Mouse (Mus musculus): ENCODE data around the gene E130309D02Rik. TPM values are rescaled to one million over a fixed set of nuclear protein-coding genes. Genes with fewer than 3 reads are reported as not detected.

Gene E130309D02Rik
- polyA plus RNA-seq, 1 experiment from 2014 or later: 39.4 TPM

DNA sequence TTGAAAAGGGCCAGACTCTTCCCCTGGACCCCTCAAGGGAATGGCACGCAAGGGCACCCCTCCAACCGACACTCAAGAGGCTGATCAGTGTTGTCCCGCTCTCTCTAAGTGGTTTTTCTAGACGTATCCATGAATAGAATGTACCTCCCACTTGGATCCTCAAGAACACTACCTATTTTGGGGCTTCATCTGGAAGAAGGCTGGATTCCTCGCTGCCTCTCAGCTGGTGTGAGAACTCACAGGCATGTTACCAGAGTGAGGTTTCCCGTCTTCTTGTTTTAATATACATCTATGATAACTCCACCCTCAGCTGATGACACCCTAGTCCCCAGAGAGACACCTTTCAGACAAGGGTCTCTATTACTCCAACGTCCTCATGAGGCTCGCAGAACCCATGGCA is 53.5 kb downstream of the E130309D02Rik start:
- H3K4me2 ChIP-seq (replicated peaks; ENCODE audit: low read depth, low read length): no peak overlapping the region
- peaks cover 11% of the 10 kb centered on the region for H3K27me3 ChIP-seq (ENCODE audit: insufficient read depth, low read length)
- H3K36me3 ChIP-seq (ENCODE audit: insufficient read depth, low read length): peaks cover 7% of the 10 kb centered on the region
- no peaks in the 10 kb centered on the region for H3K4me1 ChIP-seq (ENCODE audit: insufficient read depth, low read length)
- H3K4me3 ChIP-seq (ENCODE audit: low read length): no peak overlapping the region
- no peak overlapping the region for H3K27ac ChIP-seq (ENCODE audit: low read length)
- WGBS: 94% methylated on average over 8 of the region's 8 CpGs
- H3K9me3 ChIP-seq (ENCODE audit: low read length): no peaks in the 10 kb centered on the region
- ATAC-seq (ENCODE audit: low FRiP score, low TSS enrichment): no peak
- H3K9ac ChIP-seq (replicated peaks; ENCODE audit: low read length): no peak overlapping the region

DNA sequence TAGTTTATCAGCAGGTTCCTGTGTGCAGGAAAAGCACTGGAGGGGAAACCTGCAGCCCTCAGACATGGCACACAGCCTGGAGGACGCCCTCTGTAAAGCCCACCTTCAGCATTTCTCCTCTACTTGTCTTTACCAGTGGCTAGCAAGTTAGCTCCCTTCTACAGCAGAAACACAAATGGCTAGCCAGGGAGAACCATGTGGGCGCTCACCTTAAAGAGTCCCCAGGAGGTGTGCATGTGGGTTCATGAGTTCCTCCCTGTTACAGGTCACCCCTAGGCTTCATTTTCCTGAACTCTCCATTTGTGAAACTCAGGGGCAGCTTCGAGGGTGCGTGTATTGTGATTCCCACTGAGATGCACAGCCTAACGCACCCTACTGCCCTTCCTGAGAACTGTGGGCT is 59.4 kb downstream of the E130309D02Rik start:
- no peak overlapping the region for H3K27ac ChIP-seq (ENCODE audit: low read length)
- no peak overlapping the region for H3K4me2 ChIP-seq (replicated peaks; ENCODE audit: low read depth, low read length)
- peaks cover 26% of the 10 kb centered on the region for H3K4me1 ChIP-seq (ENCODE audit: insufficient read depth, low read length)
- H3K4me3 ChIP-seq (ENCODE audit: low read length): no peak overlapping the region
- no peak for ATAC-seq (ENCODE audit: low FRiP score, low TSS enrichment)
- 0 out of 2 replicates have a peak, but pooled peaks cover 9% of the 10 kb centered on the region for H3K36me3 ChIP-seq (ENCODE audit: insufficient read depth, low read length)
- no peak overlapping the region for H3K9ac ChIP-seq (replicated peaks; ENCODE audit: low read length)
- H3K9me3 ChIP-seq (ENCODE audit: low read length): no peaks in the 10 kb centered on the region
- WGBS: 87% methylated on average over 5 of the region's 5 CpGs
- H3K27me3 ChIP-seq (ENCODE audit: insufficient read depth, low read length): peaks cover 69% of the 10 kb centered on the region

DNA sequence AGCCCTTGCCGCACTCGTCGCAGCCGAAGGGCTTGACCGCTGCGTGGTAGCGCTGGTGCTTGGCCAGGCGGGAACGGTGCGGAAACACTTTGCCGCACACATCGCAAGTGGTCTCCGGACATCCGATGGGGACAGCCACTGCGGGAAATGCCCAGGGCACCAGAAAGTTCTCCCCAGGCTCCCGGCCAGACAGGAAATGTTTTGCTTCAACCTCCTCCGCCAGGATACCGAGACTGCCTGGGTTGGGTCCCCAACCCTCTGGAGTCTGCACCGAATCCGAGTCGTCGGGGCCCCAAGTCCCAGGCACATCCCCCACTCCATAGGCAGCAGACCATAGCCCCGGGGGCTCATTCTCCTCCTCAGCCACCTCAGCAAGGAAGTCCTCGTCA is 60.0 kb downstream of the E130309D02Rik start:
- 0 out of 2 replicates have a peak, but pooled peaks have one; percentile 3 for ATAC-seq (ENCODE audit: low FRiP score, low TSS enrichment)
- no peaks in the 10 kb centered on the region for H3K9me3 ChIP-seq (ENCODE audit: low read length)
- H3K27ac ChIP-seq (ENCODE audit: low read length): no peak overlapping the region
- WGBS: 19% methylated on average over 24 of the region's 24 CpGs
- peaks cover 26% of the 10 kb centered on the region for H3K4me1 ChIP-seq (ENCODE audit: insufficient read depth, low read length)
- H3K4me3 ChIP-seq (ENCODE audit: low read length): peak overlapping the region; percentile 47
- 0 out of 2 replicates have a peak, but pooled peaks cover 9% of the 10 kb centered on the region for H3K36me3 ChIP-seq (ENCODE audit: insufficient read depth, low read length)
- no peak overlapping the region for H3K9ac ChIP-seq (replicated peaks; ENCODE audit: low read length)
- H3K27me3 ChIP-seq (ENCODE audit: insufficient read depth, low read length): peaks cover 69% of the 10 kb centered on the region
- H3K4me2 ChIP-seq (replicated peaks; ENCODE audit: low read depth, low read length): peak overlapping the region; percentile 78

DNA sequence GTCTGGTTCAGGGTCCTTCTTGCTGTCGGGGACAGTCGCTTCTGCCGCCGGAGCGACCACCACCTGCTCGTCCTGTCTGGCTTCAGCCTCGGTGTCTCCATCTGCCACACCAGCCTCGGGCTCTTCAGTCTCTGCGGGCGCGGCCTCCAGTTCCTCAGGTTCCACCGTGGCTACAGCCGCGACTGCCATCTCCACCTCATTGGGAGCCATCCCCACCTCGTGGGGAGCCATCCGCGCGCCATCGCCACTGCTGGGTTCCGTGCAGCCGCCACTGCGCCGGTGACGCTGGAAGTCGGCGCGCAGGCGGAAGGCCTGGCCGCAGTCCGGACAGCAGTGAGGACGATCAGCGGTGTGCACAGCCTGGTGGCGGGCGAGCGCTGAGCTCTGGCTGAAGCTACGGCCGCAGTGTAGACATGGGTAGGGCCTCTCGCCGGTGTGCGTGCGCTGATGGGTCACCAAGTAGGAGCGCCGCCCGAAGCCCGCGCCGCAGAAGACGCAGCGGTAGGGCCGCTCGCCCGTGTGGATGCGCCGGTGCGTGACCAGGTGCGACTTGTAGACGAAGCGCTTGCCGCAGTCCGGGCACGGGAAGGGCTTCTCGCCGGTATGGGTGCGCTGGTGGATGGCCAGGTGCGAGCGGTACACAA is 60.6 kb downstream of the E130309D02Rik start:
- peaks cover 69% of the 10 kb centered on the region for H3K27me3 ChIP-seq (ENCODE audit: insufficient read depth, low read length)
- peak; percentile 43 for ATAC-seq (ENCODE audit: low FRiP score, low TSS enrichment)
- H3K9ac ChIP-seq (replicated peaks; ENCODE audit: low read length): 0 out of 2 replicates have a peak overlapping the region, but pooled peaks have one; percentile 31
- peaks cover 26% of the 10 kb centered on the region for H3K4me1 ChIP-seq (ENCODE audit: insufficient read depth, low read length)
- H3K27ac ChIP-seq (ENCODE audit: low read length): no peak overlapping the region
- WGBS: 13% methylated on average over 65 of the region's 66 CpGs
- H3K36me3 ChIP-seq (ENCODE audit: insufficient read depth, low read length): 0 out of 2 replicates have a peak, but pooled peaks cover 9% of the 10 kb centered on the region
- no peaks in the 10 kb centered on the region for H3K9me3 ChIP-seq (ENCODE audit: low read length)
- peak overlapping the region; percentile 78 for H3K4me2 ChIP-seq (replicated peaks; ENCODE audit: low read depth, low read length)
- H3K4me3 ChIP-seq (ENCODE audit: low read length): peak overlapping the region; percentile 47

DNA sequence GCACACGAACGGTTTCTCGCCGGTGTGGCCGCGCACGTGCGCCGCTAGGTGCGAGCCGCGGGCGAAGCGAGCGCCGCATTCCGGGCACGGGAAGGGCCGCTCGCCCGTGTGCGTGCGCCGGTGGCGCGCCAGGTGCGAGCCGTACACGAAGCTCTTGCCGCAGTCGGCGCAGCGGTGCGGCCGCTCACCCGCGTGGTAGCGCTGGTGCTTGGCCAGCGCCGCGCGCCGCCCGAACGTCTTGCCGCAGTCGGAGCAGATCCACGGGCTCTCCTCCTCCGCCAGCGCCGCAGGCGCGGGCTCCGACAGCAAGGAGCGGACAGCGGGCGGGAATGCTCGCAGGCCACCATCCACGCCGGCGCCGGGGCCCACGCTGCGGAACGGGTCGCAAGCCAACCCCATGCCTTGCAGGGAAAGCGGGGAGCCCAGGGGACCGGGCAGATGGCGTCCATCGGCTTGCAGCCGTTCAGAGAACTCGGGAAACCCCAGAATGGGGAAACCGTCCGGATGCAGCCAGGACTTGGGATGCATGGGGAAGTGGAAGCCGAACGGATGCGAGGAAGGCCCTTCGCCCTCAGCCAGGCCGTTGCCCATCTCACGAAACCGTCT is 61.2 kb downstream of the E130309D02Rik start:
- Histone ChIP-seq H3K9me3 (ENCODE audit: low read length) (no peaks in the 10 kb centered on the region), H3K9ac (replicated peaks; ENCODE audit: low read length) (peak overlapping the region; percentile 31; the same call in 1 of the 2 replicates), H3K27ac (ENCODE audit: low read length) (no peak overlapping the region), H3K4me2 (replicated peaks; ENCODE audit: low read depth, low read length) (peak overlapping the region; percentile 78), H3K36me3 (ENCODE audit: insufficient read depth, low read length) (0 out of 2 replicates have a peak, but pooled peaks cover 9% of the 10 kb centered on the region), H3K4me1 (ENCODE audit: insufficient read depth, low read length) (peaks cover 26% of the 10 kb centered on the region), H3K27me3 (ENCODE audit: insufficient read depth, low read length) (peaks cover 69% of the 10 kb centered on the region), H3K4me3 (ENCODE audit: low read length) (peak overlapping the region; percentile 47)
- 4% methylated on average over 81 of the region's 81 CpGs for WGBS
- ATAC-seq (ENCODE audit: low FRiP score, low TSS enrichment): no peak; the same call in 1 of the 2 replicates

DNA sequence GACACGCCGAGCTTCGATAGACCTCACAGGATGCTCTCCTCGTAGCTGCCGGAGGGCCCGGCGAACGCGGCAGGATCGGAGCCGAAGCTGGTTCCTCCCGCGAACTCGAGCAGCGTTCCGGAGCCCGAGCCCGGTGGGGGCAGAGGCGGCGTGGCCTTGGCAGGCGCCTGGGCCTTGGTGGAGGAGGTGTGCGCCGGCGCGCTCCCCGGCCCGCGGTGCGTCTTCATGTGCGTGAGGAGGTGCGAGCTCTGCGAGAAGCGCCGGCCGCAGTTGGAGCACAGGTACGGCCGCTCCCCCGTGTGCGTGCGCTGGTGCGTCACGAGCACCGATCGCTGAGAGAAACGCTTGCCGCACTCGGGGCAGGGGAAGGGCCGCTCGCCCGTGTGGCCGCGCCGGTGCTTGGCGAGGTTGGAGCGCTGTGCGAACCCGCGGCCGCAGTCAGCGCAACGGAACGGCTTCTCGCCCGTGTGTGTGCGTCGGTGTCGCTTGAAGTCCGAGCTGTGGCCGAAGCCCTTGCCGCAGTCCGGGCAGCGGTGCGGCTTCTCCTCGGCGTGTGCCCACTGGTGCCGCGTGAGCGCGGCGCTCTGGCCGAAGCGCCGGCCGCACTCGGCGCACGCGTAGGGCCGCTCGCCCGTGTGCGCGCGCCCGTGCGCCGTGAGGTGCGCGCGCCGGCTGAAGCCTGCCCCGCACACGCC is 61.8 kb downstream of the E130309D02Rik start:
- Histone ChIP-seq H3K27me3 (ENCODE audit: insufficient read depth, low read length) (peaks cover 69% of the 10 kb centered on the region), H3K4me2 (replicated peaks; ENCODE audit: low read depth, low read length) (peak overlapping the region; percentile 78), H3K4me1 (ENCODE audit: insufficient read depth, low read length) (peaks cover 26% of the 10 kb centered on the region), H3K36me3 (ENCODE audit: insufficient read depth, low read length) (0 out of 2 replicates have a peak, but pooled peaks cover 10% of the 10 kb centered on the region), H3K27ac (ENCODE audit: low read length) (no peak overlapping the region), H3K4me3 (ENCODE audit: low read length) (peak overlapping the region; percentile 47), H3K9ac (replicated peaks; ENCODE audit: low read length) (peak overlapping the region; percentile 31; the same call in 1 of the 2 replicates), H3K9me3 (ENCODE audit: low read length) (no peaks in the 10 kb centered on the region)
- peak; percentile 18; the same call in 1 of the 2 replicates for ATAC-seq (ENCODE audit: low FRiP score, low TSS enrichment)
- WGBS: 2% methylated on average over 88 of the region's 103 CpGs

DNA sequence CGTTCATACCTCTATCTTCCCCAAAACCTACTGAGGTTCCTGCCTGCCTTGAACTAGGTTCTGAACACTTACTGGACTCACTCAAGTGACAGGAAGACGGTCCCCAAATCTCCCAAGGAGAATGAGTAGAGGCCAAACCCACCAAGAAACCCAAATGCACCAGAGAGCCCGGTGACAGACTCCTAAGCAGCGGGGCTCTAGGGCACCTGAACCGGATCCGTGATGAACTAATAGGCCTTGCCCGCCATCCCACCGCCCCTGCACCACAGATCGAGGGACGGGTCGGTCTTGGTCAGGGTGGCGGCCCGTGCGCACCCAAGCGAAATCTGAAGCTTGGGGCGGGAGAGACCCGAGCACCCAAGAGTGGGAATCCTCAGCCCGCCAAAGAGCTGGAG is 62.4 kb downstream of the E130309D02Rik start:
- 23% methylated on average over 18 of the region's 18 CpGs for WGBS

DNA sequence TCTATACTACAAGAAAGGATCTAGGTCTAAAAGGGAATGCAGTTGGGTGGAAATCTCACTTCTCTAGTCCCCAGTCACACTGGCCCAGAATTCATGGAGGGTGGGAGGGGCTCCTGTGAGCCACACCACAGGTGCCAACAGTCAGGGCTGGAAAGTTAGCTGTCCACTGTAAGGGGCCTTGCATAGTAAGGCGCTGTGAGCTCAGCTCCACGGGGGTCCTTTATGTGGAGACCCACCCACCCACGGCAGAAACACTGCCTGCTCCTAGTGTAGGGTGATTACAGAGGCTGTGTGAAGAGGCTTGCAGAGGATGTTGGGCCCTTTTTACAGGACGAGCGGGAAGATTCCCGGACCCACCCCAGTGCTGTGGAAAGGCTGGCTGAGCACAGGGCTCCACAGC is 63.1 kb downstream of the E130309D02Rik start:
- peaks cover 26% of the 10 kb centered on the region for H3K4me1 ChIP-seq (ENCODE audit: insufficient read depth, low read length)
- 43% methylated on average over 6 of the region's 6 CpGs for WGBS
- ATAC-seq (ENCODE audit: low FRiP score, low TSS enrichment): no peak

More for the DNA sequence above, 62.4 kb downstream of the E130309D02Rik start:
- peak overlapping the region; percentile 47 for H3K4me3 ChIP-seq (ENCODE audit: low read length)
- H3K4me1 ChIP-seq (ENCODE audit: insufficient read depth, low read length): peaks cover 26% of the 10 kb centered on the region
- peaks cover 15% of the 10 kb centered on the region; the same call in 1 of the 2 replicates for H3K36me3 ChIP-seq (ENCODE audit: insufficient read depth, low read length)
- ATAC-seq (ENCODE audit: low FRiP score, low TSS enrichment): no peak
- peaks cover 69% of the 10 kb centered on the region for H3K27me3 ChIP-seq (ENCODE audit: insufficient read depth, low read length)
- peak overlapping the region; percentile 78 for H3K4me2 ChIP-seq (replicated peaks; ENCODE audit: low read depth, low read length)
- no peaks in the 10 kb centered on the region for H3K9me3 ChIP-seq (ENCODE audit: low read length)
- H3K9ac ChIP-seq (replicated peaks; ENCODE audit: low read length): no peak overlapping the region
- H3K27ac ChIP-seq (ENCODE audit: low read length): no peak overlapping the region

More for the DNA sequence above, 63.1 kb downstream of the E130309D02Rik start:
- Histone ChIP-seq H3K9ac (replicated peaks; ENCODE audit: low read length) (no peak overlapping the region), H3K36me3 (ENCODE audit: insufficient read depth, low read length) (peaks cover 21% of the 10 kb centered on the region), H3K27ac (ENCODE audit: low read length) (no peak overlapping the region), H3K4me3 (ENCODE audit: low read length) (no peak overlapping the region), H3K27me3 (ENCODE audit: insufficient read depth, low read length) (peaks cover 62% of the 10 kb centered on the region), H3K9me3 (ENCODE audit: low read length) (no peaks in the 10 kb centered on the region), H3K4me2 (replicated peaks; ENCODE audit: low read depth, low read length) (no peak overlapping the region)

All from kidney, embryonic 16.5 days (tissue).